Mouse (Mus musculus) embryonic fibroblast, embryonic 13.5 days (primary cell): ENCODE measurements at regions not wholly inside any gene's neighbourhood (a gene's known extent, or its start where the extent isn't known, plus 50 kb on each side); places are given as distances from the start of the nearest gene placed in this dataset.

ENCODE experiments used
- CTCF ChIP-seq: IDR thresholded peaks from 2 replicates; pipeline ENCODE4 v1.5.1; 2011; ENCODE audit warnings: mild to moderate bottlenecking, control low read depth, low read length, moderate library complexity, borderline replicate concordance; ENCODE audit not compliant: insufficient read depth
- POLR2A ChIP-seq: IDR thresholded peaks from 2 replicates; pipeline ENCODE4 v1.6.1; 2011; ENCODE audit warnings: low read depth, mild to moderate bottlenecking, control low read depth, low read length, moderate library complexity

- no peak for TF ChIP-seq CTCF
- TF ChIP-seq POLR2A, result no peak
Observed at GRCm38 (mm10) chr4:70020905-70021470, 389.3 kb downstream of the Cdk5rap2 start.
